Mouse (Mus musculus): ENCODE results near the gene Islr2.

DNA sequence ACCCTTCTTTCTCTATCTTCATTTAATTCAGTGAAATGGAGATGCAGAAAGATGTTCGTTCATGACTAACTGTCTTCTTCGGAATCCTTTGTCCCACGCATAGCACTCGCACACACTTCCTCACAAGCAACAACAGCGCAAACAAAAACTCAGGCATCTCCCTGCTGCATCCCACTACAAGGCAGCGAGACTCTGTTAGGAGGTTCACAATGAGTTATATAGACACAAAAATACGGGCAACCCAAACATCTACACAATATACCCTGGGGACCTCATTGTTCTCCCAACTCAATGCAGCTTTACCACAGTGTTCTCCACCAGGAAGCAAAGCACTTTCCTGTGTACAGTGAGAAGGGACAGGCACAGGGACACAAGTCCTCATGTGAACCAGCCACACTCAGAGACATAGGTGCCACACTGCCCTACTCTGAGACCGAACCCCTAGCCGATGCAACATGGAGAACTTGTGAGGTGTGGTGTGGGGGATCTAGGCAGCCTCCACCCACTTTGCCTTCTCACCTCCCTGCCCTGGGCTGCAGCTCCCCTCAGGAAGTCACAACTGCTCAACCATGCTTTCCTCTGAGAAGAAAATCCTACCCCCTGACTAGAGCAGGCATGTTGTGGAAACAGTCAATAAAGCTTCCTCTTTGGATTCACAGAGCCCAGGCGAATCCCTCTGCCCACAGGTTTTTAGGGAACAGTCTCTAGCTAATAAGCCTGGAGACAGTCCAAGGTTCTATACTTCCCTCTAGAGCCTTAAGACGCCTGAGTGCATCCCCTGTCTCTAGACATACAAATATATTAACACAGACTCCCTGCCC, 3.6 kb downstream of the Islr2 start:
- TF ChIP-seq POLR2A (IDR thresholded peaks at IDR 0.05; ENCODE audit: low read depth, low read length): no peak
- TF ChIP-seq CTCF (conservative IDR thresholded peaks at IDR 0.05; ENCODE audit: insufficient read depth, insufficient read length, low read depth, low read length): no peak
